Mouse (Mus musculus) forebrain, embryonic 14.5 days (tissue): Measurements from ENCODE around the gene Bax. TPM values are rescaled to one million over a fixed set of nuclear protein-coding genes. Genes with fewer than 3 reads are reported as not detected.
A peak's percentile ranks its signal among the peaks of the same experiment; 100 is the strongest.
"Not testable (repeated sequence)": the region's sequence is repeated elsewhere in the genome, so short reads cannot be mapped to it uniquely, and the experiment has no call there.

Experiments used
- ATAC-seq: fragments of 200-750 bp; cut with Nextera tagmentation; 2 replicates; pipeline ENCODE4 v1.8.0; 2017; ENCODE audit warnings: mild to moderate bottlenecking, moderate library complexity
- DNase-seq: peaks from one replicate; pipeline ENCODE4 v3.0.0-alpha.2; 2015; ENCODE audit warnings: low spot score
- H3K27ac ChIP-seq: fragments of 300-500 bp; sonication (generic); 2 replicates; pipeline ENCODE4 v1.5.1; 2014; ENCODE audit warnings: low read depth, mild to moderate bottlenecking, control low read depth, low read length, moderate library complexity
- H3K27me3 ChIP-seq: fragments of 300-500 bp; sonication (generic); replicated peaks from 2 replicates; pipeline ENCODE4 v1.6.1; 2014; ENCODE audit warnings: low read length, control low read depth, mixed read lengths; ENCODE audit not compliant: control insufficient read depth, insufficient read depth
- H3K36me3 ChIP-seq: fragments of 300-500 bp; sonication (generic); 2 replicates; pipeline ENCODE4 v1.6.1; 2014; ENCODE audit warnings: low read length, control low read depth; ENCODE audit not compliant: control insufficient read depth, insufficient read depth
- H3K4me1 ChIP-seq: fragments of 300-500 bp; sonication (generic); 2 replicates; pipeline ENCODE4 v1.6.1; 2014; ENCODE audit warnings: antibody characterized with exemption, low read length, control low read depth; ENCODE audit not compliant: control insufficient read depth, insufficient read depth
- H3K4me2 ChIP-seq: fragments of 300-500 bp; sonication (generic); 2 replicates; pipeline ENCODE4 v1.6.1; 2014; ENCODE audit warnings: mild to moderate bottlenecking, control low read depth, low read length
- H3K4me3 ChIP-seq: fragments of 300-500 bp; sonication (generic); 2 replicates; pipeline ENCODE4 v1.5.1; 2014; ENCODE audit warnings: low read depth, low read length, control low read depth
- H3K9ac ChIP-seq: fragments of 300-500 bp; sonication (generic); 2 replicates; pipeline ENCODE4 v1.6.1; 2014; ENCODE audit warnings: mild to moderate bottlenecking, low read length, control low read depth, moderate library complexity
- H3K9me3 ChIP-seq: fragments of 300-500 bp; sonication (generic); replicated peaks from 2 replicates; pipeline ENCODE4 v1.6.1; 2016; ENCODE audit warnings: low read length, control low read depth, mixed read lengths; ENCODE audit not compliant: control insufficient read depth
- WGBS: fragments of 180-500 bp; shearing (Covaris S2); extraction: QIAGEN DNeasy Blood & Tissue Kit; methylation state at CpG from one replicate; pipeline ENCODE4 v1.1.7; 2014; 5-methylcytosine and 5-hydroxymethylcytosine counted together
- polyA plus RNA-seq: library from polyadenylated mRNA; unstranded; fragments of >200 nt; fragmentation: Nextera tagmentation; extraction: Ambion mirVana; gene quantifications from 2 replicates; pipeline ENCODE4 v1.2.1, GENCODE M21; 2014

Bax gene
- polyA plus RNA-seq, 1 experiment from 2014 or later: 168 TPM

GRCm38 (mm10) chr7:45486761-45487415 is 20.2 kb upstream of the Bax start, which contains the start of gene Gm45808:
Gene Gm45808 (minus strand): TSS chr7:45486811.
- H3K9me3 ChIP-seq: no peaks in the 10 kb centered on the region
- no peak within 1 kb of the TSS for H3K9ac ChIP-seq
- 77% methylated on average over 12 of the region's 12 CpGs for WGBS
- H3K36me3 ChIP-seq: peaks cover under 1% of the 10 kb centered on the region; the same call in 1 of the 2 replicates
- no peaks in the 10 kb centered on the region for H3K27me3 ChIP-seq
- DNase-seq (no peak), ATAC-seq (no peak)
- no peak within 1 kb of the TSS for H3K4me2 ChIP-seq
- H3K4me1 ChIP-seq: no peaks in the 10 kb centered on the region; the same call in 1 of the 2 replicates
- H3K4me3 ChIP-seq: no peak within 1 kb of the TSS
- no peak within 1 kb of the TSS for H3K27ac ChIP-seq

- WGBS: 80% methylated on average over 7 of the region's 7 CpGs
- no peaks in the 10 kb centered on the region for H3K9me3 ChIP-seq
- no peak overlapping the region for H3K27ac ChIP-seq
- H3K27me3 ChIP-seq: no peaks in the 10 kb centered on the region
- no peaks in the 10 kb centered on the region for H3K36me3 ChIP-seq
- no peak overlapping the region for H3K4me2 ChIP-seq
- H3K4me1 ChIP-seq: no peaks in the 10 kb centered on the region; the same call in 1 of the 2 replicates
- no peak overlapping the region for H3K9ac ChIP-seq
- ATAC-seq: no peak
- no peak overlapping the region for H3K4me3 ChIP-seq
- no peak for DNase-seq
These were observed 19.5 kb upstream of the Bax start for GRCm38 (mm10) chr7:45486158-45486557.

- H3K27ac ChIP-seq, H3K4me2 ChIP-seq, H3K36me3 ChIP-seq, H3K4me1 ChIP-seq, DNase-seq, H3K9me3 ChIP-seq, H3K27me3 ChIP-seq, H3K9ac ChIP-seq, H3K4me3 ChIP-seq, ATAC-seq: not testable (repeated sequence)
- WGBS: 95% methylated on average over 5 of the region's 5 CpGs
These were observed 18.3 kb upstream of the Bax start for GRCm38 (mm10) chr7:45484985-45485384.

GRCm38 (mm10) chr7:45482166-45482565 is 15.5 kb upstream of the Bax start:
- no peak overlapping the region for H3K4me2 ChIP-seq
- H3K4me1 ChIP-seq: no peaks in the 10 kb centered on the region
- no peak overlapping the region for H3K9ac ChIP-seq
- H3K27ac ChIP-seq: no peak overlapping the region
- H3K9me3 ChIP-seq: no peaks in the 10 kb centered on the region
- H3K36me3 ChIP-seq: no peaks in the 10 kb centered on the region
- WGBS: 97% methylated on average over 1 of the region's 1 CpGs
- no peak for ATAC-seq
- no peak overlapping the region for H3K4me3 ChIP-seq
- H3K27me3 ChIP-seq: no peaks in the 10 kb centered on the region
- DNase-seq: no peak

- Histone ChIP-seq H3K9me3 (no peaks in the 10 kb centered on the region), H3K36me3 (no peaks in the 10 kb centered on the region), H3K27ac (no peak within 1 kb of the TSS), H3K27me3 (no peaks in the 10 kb centered on the region), H3K4me2 (no peak within 1 kb of the TSS), H3K4me1 (no peaks in the 10 kb centered on the region), H3K9ac (no peak within 1 kb of the TSS), H3K4me3 (no peak within 1 kb of the TSS)
- WGBS: 56% methylated on average over 15 of the region's 15 CpGs
- DNase-seq (peak; percentile 87), ATAC-seq (peak; percentile 91)
These were observed 14.8 kb upstream of the Bax start, which contains the start of gene Tulp2 for GRCm38 (mm10) chr7:45481374-45481927. Gene Tulp2 (plus strand): TSS chr7:45481877.

GRCm38 (mm10) chr7:45480310-45480709 is 13.6 kb upstream of the Bax start:
- not testable (repeated sequence) for H3K27ac ChIP-seq, H3K4me1 ChIP-seq, H3K4me3 ChIP-seq, H3K9ac ChIP-seq, H3K4me2 ChIP-seq, H3K27me3 ChIP-seq, ATAC-seq, DNase-seq, H3K9me3 ChIP-seq, H3K36me3 ChIP-seq
- 88% methylated on average over 3 of the region's 4 CpGs for WGBS

GRCm38 (mm10) chr7:45478774-45479173 is 12.1 kb upstream of the Bax start:
- no peaks in the 10 kb centered on the region for H3K27me3 ChIP-seq
- DNase-seq (no peak), ATAC-seq (no peak)
- H3K9ac ChIP-seq: no peak overlapping the region
- H3K4me3 ChIP-seq: no peak overlapping the region
- no peaks in the 10 kb centered on the region for H3K36me3 ChIP-seq
- no peak overlapping the region for H3K27ac ChIP-seq
- no peak overlapping the region for H3K4me2 ChIP-seq
- H3K9me3 ChIP-seq: no peaks in the 10 kb centered on the region
- no peaks in the 10 kb centered on the region for H3K4me1 ChIP-seq
- 96% methylated on average over 7 of the region's 7 CpGs for WGBS

GRCm38 (mm10) chr7:45477003-45477402 is 10.3 kb upstream of the Bax start:
- no peak overlapping the region for H3K4me2 ChIP-seq
- WGBS: 5% methylated on average over 3 of the region's 3 CpGs
- ATAC-seq: 0 out of 2 replicates have a peak, but pooled peaks have one; percentile 52

GRCm38 (mm10) chr7:45476453-45476852 is 9.8 kb upstream of the Bax start:
- H3K36me3 ChIP-seq: no peaks in the 10 kb centered on the region
- H3K4me1 ChIP-seq: no peaks in the 10 kb centered on the region
- no peak overlapping the region for H3K9ac ChIP-seq
- H3K9me3 ChIP-seq: no peaks in the 10 kb centered on the region
- no peak overlapping the region for H3K4me3 ChIP-seq
- no peak overlapping the region for H3K27ac ChIP-seq
- DNase-seq: no peak
- H3K4me2 ChIP-seq: no peak overlapping the region
- WGBS: 54% methylated on average over 1 of the region's 1 CpGs
- no peaks in the 10 kb centered on the region for H3K27me3 ChIP-seq
- no peak for ATAC-seq

More at GRCm38 (mm10) chr7:45477003-45477402, 10.3 kb upstream of the Bax start:
- no peaks in the 10 kb centered on the region for H3K4me1 ChIP-seq
- H3K27me3 ChIP-seq: no peaks in the 10 kb centered on the region
- H3K4me3 ChIP-seq: no peak overlapping the region
- no peaks in the 10 kb centered on the region for H3K36me3 ChIP-seq
- no peak overlapping the region for H3K9ac ChIP-seq
- DNase-seq: peak; percentile 84
- no peaks in the 10 kb centered on the region for H3K9me3 ChIP-seq
- H3K27ac ChIP-seq: no peak overlapping the region
